Comparison of ENCODE assay signal across 9 mouse cellular contexts in the genomic region with DNA sequence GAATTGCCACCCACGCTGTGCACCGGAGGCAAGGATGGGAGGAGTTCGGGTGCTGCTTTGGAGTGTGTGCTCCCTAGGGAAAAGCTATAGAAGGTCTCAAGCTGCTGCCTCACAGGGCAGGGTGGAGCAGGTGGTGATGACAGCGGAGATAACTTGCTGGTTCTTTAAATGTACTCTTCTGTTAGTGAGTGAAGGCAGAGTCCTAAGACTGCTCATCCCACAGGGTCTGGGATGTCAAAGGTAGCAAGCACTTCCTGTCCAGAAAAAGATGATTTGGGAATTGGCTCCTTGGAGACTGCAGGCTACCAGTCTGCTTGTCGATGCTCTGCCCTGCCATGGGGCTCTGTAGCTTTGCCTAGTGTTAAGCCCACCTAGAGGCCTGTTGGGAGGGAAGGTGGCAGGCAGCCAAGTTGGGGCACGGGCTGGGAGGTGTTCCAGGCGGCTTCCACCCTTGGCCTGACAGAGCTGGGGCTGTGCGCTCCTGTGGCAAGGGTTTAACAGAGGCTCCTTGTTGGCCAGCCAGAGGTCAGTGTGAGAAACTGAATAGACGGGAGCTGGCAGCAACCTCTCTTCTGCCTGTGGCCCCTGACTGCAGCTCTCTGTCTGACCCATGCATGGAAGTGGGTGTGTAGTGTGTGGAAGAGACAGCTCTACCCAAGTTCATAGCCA. TPM values are rescaled to one million over a fixed set of nuclear protein-coding genes. Genes with fewer than 3 reads are reported as not detected.
DNase-seq lines count a peak whose midpoint lies in the region; ATAC-seq and TF ChIP-seq lines count a peak whose summit lies in the region.
"Had no signal": no experiment of that assay in that cellular context is flagged by ENCODE, and none has a peak within 500 bp of the region (broad histone marks: within the 10 kb centered on the region; RNA-seq: fewer than 3 reads in every experiment).

No protein-coding gene starts in this region.

- ATAC-seq in hindbrain, postnatal 0 days: peak; percentile 91
- ATAC-seq in limb, embryonic 13.5 days (ENCODE audit: low FRiP score, low read depth): peak; percentile 62
- ATAC-seq in stomach, postnatal 0 days (ENCODE audit: low FRiP score, low TSS enrichment): peak; percentile 47; the same call in 1 of the 2 replicates

- no peaks in the 10 kb centered on the region for H3K9me3 ChIP-seq in hindbrain, postnatal 0 days (ENCODE audit: low read length)
- no peaks in the 10 kb centered on the region for H3K9me3 ChIP-seq in limb, embryonic 13.5 days
- no peaks in the 10 kb centered on the region for H3K9me3 ChIP-seq in stomach, postnatal 0 days (ENCODE audit: control insufficient read depth, low read length)

- no peak overlapping the region for H3K9ac ChIP-seq in hindbrain, postnatal 0 days (replicated peaks; ENCODE audit: low read length)
- no peak overlapping the region for H3K9ac ChIP-seq in limb, embryonic 13.5 days
- no peak overlapping the region for H3K9ac ChIP-seq in stomach, postnatal 0 days (ENCODE audit: low read length)

- no peak for TF ChIP-seq EP300 in stomach, postnatal 0 days (optimal IDR thresholded peaks at IDR 0.05)

- WGBS in hindbrain, postnatal 0 days: 51% methylated on average over 9 of the region's 9 CpGs
- 58% methylated on average over 9 of the region's 9 CpGs for WGBS in limb, embryonic 13.5 days
- WGBS in stomach, postnatal 0 days: 45% methylated on average over 9 of the region's 9 CpGs

- intact Hi-C loops in gastrocnemius, adult 2 months (cut with DNase I): no loop called here
- intact Hi-C loops in gastrocnemius, postnatal 36 days (cut with DNase I): no loop called here

- no peaks in the 10 kb centered on the region for H3K36me3 ChIP-seq in hindbrain, postnatal 0 days (ENCODE audit: insufficient read depth, low read length)
- peaks cover 2% of the 10 kb centered on the region; the same call in 1 of the 2 replicates for H3K36me3 ChIP-seq in limb, embryonic 13.5 days
- H3K36me3 ChIP-seq in stomach, postnatal 0 days (ENCODE audit: control insufficient read depth, insufficient read depth, low read length): no peaks in the 10 kb centered on the region

- peak overlapping the region; percentile 96 for H3K27ac ChIP-seq in gastrocnemius, adult 2 months
- H3K27ac ChIP-seq in hindbrain, postnatal 0 days: peak overlapping the region; percentile 42; the same call in 1 of the 2 replicates
- H3K27ac ChIP-seq in limb, embryonic 13.5 days: peak overlapping the region; percentile 69; the same call in 1 of the 2 replicates
- H3K27ac ChIP-seq in stomach, postnatal 0 days (replicated peaks): peak overlapping the region; percentile 63

- no peaks in the 10 kb centered on the region for H3K4me1 ChIP-seq in hindbrain, postnatal 0 days (ENCODE audit: insufficient read depth, low read length)
- peaks cover 65% of the 10 kb centered on the region for H3K4me1 ChIP-seq in limb, embryonic 13.5 days
- H3K4me1 ChIP-seq in stomach, postnatal 0 days (replicated peaks; ENCODE audit: control insufficient read depth, insufficient read depth): peaks cover 23% of the 10 kb centered on the region

- H3K27me3 ChIP-seq in hindbrain, postnatal 0 days (ENCODE audit: insufficient read depth, low read length): no peaks in the 10 kb centered on the region
- H3K27me3 ChIP-seq in limb, embryonic 13.5 days: no peaks in the 10 kb centered on the region
- no peaks in the 10 kb centered on the region for H3K27me3 ChIP-seq in stomach, postnatal 0 days (ENCODE audit: control insufficient read depth, insufficient read depth, low read length)

- peak; percentile 70 for DNase-seq in gastrocnemius, adult 2 months
- DNase-seq in gastrocnemius, postnatal 36 days: no peak
- DNase-seq in urinary bladder, postnatal 14 days (ENCODE audit: low spot score): peak; percentile 20
- no peak for DNase-seq in urinary bladder, adult 2 months (ENCODE audit: low spot score)
- peak; percentile 79 for DNase-seq in hindbrain, postnatal 0 days (ENCODE audit: low spot score)
- peak; percentile 60 for DNase-seq in stomach, postnatal 0 days (ENCODE audit: low spot score)
- no peak for DNase-seq in cerebellum, adult 11 months

- no peak overlapping the region; the same call in 1 of the 2 replicates for H3K4me2 ChIP-seq in hindbrain, postnatal 0 days (ENCODE audit: low read depth, low read length)
- H3K4me2 ChIP-seq in limb, embryonic 13.5 days (replicated peaks): peak overlapping the region; percentile 12
- no peak overlapping the region for H3K4me2 ChIP-seq in stomach, postnatal 0 days (replicated peaks; ENCODE audit: low read depth)

- no peak for TF ChIP-seq CTCF in gastrocnemius, adult 2 months (IDR thresholded peaks at IDR 0.05)
- TF ChIP-seq CTCF in hindbrain, postnatal 0 days (IDR thresholded peaks at IDR 0.05; ENCODE audit: low read depth): no peak
- no peak for TF ChIP-seq CTCF in stomach, postnatal 0 days (IDR thresholded peaks at IDR 0.05; ENCODE audit: low read depth)

- H3K4me3 ChIP-seq in gastrocnemius, adult 2 months: peak overlapping the region; percentile 31
- H3K4me3 ChIP-seq in hindbrain, postnatal 0 days (ENCODE audit: low read length): no peak overlapping the region
- H3K4me3 ChIP-seq in limb, embryonic 13.5 days: no peak overlapping the region
- no peak overlapping the region for H3K4me3 ChIP-seq in stomach, postnatal 0 days (ENCODE audit: low read depth, low read length)
- H3K4me3 ChIP-seq: left cerebral cortex, adult 2 months had no signal

RNA-seq across cellular contexts. Expression of a gene that starts 13.5 kb away (rescaled TPM):
- total RNA-seq in gastrocnemius, adult 2 months (2021): 10 to 100 TPM; 31.5 to 41.1 TPM
- total RNA-seq in gastrocnemius, postnatal 36 days (2021): 10 to 100 TPM; 28.4 to 32.1 TPM
- 27.4 and 31.9 TPM in 2 replicates for polyA plus RNA-seq in urinary bladder, adult 2 months (2012; rRNA removed)
- 29.7 and 30.3 TPM in 2 replicates for total RNA-seq in hindbrain, postnatal 0 days (2014; rRNA removed)
- 11.1 and 11.4 TPM in 2 replicates for polyA plus RNA-seq in hindbrain, postnatal 0 days (2015; fragmentation: Nextera tagmentation; extraction: Ambion mirVana)
- 50.3 and 54.9 TPM in 2 replicates for polyA plus RNA-seq in limb, embryonic 13.5 days (2015; fragmentation: Nextera tagmentation; extraction: Ambion mirVana)
- polyA plus RNA-seq in stomach, postnatal 0 days (2015; fragmentation: Nextera tagmentation; extraction: Ambion mirVana): 22.2 and 23.2 TPM in 2 replicates

RNA-seq across cellular contexts. Expression of a gene that starts 37.5 kb away (rescaled TPM):
- 10 to 100 TPM; 19.8 to 22.9 TPM for total RNA-seq in gastrocnemius, adult 2 months (2021)
- 10 to 100 TPM; 16.1 to 19.7 TPM for total RNA-seq in gastrocnemius, postnatal 36 days (2021)
- 29.2 and 34.1 TPM in 2 replicates for polyA plus RNA-seq in urinary bladder, adult 2 months (2012; rRNA removed)
- 24.8 and 32.2 TPM in 2 replicates for total RNA-seq in hindbrain, postnatal 0 days (2014; rRNA removed)
- 37.1 and 39.7 TPM in 2 replicates for polyA plus RNA-seq in hindbrain, postnatal 0 days (2015; fragmentation: Nextera tagmentation; extraction: Ambion mirVana)
- polyA plus RNA-seq in limb, embryonic 13.5 days (2015; fragmentation: Nextera tagmentation; extraction: Ambion mirVana): 48.5 and 52.7 TPM in 2 replicates
- 33.6 TPM in 2 replicates for polyA plus RNA-seq in stomach, postnatal 0 days (2015; fragmentation: Nextera tagmentation; extraction: Ambion mirVana)

Comparison
In these comparisons a context has a peak if more than half of its experiments do, and no peak if none do; other contexts are left out.
1. DNase-seq: peak in gastrocnemius, adult 2 months (single experiment), urinary bladder, postnatal 14 days (single experiment), hindbrain, postnatal 0 days (single experiment) and stomach, postnatal 0 days (single experiment); none in gastrocnemius, postnatal 36 days (0 of 2), urinary bladder, adult 2 months (single experiment) and cerebellum, adult 11 months (single experiment).
2. H3K27ac ChIP-seq: peak in every context shown above with its lines; median percentile 96 in gastrocnemius, adult 2 months; 69 in limb, embryonic 13.5 days; 63 in stomach, postnatal 0 days; 42 in hindbrain, postnatal 0 days.
3. Peak in every context shown above with its lines, with median percentiles within 50 percentile points of each other: ATAC-seq.